Mouse (Mus musculus): ENCODE results near the gene Ttc1. TPM values are rescaled to one million over a fixed set of nuclear protein-coding genes. Genes with fewer than 3 reads are reported as not detected.
A peak's percentile ranks its signal among the peaks of the same experiment; 100 is the strongest.

Ttc1 gene
- 53.4 and 57.0 TPM in 2 replicates for polyA plus RNA-seq (2012; rRNA removed)

DNA sequence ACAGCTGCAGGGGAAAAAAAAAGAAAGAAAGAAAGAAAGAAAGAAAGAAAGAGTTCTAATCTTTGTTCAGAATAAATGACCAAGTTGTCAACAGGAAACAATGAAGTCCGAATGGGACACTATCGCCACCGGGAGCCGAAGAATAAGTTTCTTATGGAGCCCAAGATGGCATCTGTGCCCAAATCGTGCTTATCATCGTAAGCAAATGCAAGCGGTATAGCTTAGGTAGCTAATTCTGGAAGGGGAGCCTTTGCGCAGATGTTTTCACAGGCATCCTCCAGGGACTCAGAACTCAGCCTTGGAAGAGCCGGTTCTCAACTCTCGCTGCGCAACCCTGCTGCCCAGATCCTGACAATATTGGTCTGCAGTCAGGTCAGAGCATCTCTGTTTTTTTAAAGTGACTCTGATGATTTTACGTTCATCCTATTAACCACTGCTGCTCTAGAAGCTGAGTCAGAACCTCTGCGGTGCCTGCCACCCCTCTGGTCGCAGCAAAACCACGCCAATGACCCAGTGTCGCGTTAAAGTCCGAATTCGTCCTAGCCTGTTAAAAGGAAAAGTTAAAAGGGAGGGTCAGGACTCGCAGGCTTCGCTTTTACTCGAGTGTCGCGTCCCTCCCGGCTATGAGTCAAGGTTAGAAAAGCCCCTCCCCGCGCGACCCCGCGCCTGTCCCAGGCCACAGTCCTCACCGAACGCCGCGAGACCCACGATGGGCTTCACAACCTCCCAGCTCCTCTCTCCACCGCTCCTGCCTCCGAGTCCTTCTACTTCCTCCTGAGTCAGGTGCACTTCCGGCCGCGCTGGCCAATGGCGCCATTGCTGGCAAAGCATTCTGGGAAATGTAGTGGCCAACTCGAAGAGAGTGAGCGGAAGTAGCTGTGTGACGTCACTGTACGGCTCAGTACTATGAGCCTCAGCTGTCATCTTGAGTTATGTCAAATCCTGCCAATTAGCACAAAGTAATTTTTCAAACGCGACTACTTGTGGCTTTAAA, at the start of gene Ttc1:
Gene Ttc1 (minus strand): TSS at position 776 of the 994 bp plus-strand sequence.
- DNase-seq (ENCODE audit: low spot score): peak; percentile 86

DNA sequence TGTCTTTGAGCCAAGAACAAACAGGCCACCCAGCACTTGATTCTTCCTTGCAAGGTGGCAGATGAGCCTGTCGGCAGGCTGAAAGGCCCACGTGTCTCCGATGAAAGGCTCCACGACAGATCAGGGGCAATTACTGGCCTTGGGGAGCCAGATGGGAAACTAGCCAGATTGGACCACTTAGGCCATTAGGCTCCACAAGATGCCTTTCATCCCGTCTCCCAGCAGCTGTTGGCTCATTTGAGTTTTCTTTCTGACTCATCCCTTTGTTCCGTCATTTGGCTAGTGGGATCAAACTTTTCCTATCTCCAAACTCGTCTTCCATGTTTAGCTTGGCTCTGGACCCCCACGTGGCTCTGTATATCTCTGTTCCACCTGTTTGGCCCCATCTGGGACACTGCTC, 48.2 kb upstream of the Ttc1 start:
- no peak for DNase-seq (ENCODE audit: low spot score)

DNA sequence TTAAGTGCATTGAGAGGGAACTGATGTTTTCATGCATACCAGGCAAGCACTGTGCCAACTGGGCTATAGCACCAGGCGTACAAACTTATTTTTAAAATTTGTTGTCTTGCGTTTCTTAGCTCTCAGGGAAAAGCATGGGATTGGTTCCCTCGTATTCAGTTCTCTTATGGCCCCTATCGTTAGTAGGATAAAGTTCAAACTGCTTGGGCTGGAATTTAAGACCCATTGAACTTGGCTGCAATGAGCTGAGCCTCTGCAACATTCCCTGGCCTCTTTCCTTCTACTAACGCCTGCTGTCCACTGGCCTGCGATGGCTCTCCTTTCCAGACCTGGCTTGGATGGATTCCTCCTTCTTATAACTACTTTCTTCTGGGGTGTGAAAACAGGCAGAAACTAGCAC, 42.6 kb upstream of the Ttc1 start:
- DNase-seq (ENCODE audit: low spot score): no peak

DNA sequence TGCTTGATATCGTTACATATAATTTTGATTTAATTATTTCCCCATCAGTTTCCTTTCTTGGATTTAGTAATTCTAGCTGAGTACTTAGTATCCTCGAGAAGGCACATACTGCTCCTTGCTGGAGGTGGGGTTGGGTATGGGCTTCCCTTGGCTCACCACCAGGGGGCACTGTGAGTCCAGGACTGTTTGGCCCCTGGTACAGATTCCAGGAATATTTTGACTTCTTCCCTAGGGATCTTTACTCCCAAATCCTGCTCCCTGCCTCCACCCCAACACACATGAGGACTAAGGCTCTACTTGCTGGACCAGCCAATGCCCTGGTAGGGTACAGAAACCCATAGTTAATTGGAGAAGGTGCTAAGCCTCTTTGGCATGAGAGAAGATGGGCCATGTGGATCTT, 36.0 kb upstream of the Ttc1 start:
- peak; percentile 64 for DNase-seq (ENCODE audit: low spot score)

DNA sequence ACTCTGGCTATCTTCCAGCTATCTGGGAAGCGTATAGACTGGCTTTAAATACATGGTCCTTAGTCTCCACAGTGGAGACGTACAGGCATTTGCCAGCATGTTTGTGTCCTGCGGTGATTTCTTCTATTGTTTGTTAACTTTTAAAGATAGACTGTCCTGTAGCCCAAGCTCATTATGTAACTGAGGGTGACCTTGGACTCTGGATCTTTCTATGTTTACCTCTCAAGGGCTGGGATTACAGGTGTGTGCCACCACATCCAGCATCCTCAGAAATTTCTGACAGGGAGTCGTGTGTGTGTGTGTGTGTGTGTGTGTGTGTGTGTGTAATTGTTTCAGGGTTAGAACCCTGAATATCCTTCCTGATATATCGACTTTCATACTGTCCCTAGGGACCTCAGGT, 35.3 kb upstream of the Ttc1 start:
- DNase-seq (ENCODE audit: low spot score): no peak

DNA sequence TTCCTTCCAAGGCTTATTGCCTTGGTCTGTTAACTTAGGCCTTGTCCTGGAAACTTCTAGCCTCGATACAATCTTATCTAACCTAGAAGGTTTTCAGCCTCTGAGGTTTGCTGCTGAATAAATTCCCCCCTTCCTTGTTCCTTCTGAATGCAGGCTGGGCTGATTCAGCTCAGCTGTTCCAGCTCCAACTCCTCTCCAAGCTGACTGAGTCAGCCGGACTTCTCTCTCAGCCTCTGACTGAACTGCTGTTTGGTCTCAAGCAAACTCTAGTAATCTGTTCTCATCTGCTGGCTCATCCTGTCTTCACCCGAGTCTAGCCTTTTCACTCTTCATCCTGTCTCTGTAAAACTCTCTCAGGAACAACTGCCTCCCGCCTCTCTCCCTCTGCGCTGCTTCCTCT, 31.7 kb upstream of the Ttc1 start:
- DNase-seq (ENCODE audit: low spot score): no peak

DNA sequence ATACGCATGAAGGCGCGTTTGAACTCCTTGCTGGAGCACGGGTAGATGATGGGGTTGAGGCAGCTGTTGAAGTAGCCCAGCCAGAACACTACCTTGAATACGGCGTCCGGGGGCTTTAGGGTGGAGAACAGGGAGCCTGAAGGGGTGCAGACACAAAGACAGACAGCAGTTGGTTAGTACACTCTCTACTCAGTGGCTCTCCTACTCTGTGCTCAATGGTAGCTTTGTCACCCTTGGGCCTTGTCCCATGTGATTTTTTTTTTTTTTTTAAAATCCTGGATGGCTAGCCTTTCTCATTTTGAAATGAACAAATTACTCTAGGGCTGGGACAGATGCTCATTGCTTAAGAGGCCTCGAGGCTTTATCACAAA, 28.5 kb upstream of the Ttc1 start:
- DNase-seq (ENCODE audit: low spot score): no peak

DNA sequence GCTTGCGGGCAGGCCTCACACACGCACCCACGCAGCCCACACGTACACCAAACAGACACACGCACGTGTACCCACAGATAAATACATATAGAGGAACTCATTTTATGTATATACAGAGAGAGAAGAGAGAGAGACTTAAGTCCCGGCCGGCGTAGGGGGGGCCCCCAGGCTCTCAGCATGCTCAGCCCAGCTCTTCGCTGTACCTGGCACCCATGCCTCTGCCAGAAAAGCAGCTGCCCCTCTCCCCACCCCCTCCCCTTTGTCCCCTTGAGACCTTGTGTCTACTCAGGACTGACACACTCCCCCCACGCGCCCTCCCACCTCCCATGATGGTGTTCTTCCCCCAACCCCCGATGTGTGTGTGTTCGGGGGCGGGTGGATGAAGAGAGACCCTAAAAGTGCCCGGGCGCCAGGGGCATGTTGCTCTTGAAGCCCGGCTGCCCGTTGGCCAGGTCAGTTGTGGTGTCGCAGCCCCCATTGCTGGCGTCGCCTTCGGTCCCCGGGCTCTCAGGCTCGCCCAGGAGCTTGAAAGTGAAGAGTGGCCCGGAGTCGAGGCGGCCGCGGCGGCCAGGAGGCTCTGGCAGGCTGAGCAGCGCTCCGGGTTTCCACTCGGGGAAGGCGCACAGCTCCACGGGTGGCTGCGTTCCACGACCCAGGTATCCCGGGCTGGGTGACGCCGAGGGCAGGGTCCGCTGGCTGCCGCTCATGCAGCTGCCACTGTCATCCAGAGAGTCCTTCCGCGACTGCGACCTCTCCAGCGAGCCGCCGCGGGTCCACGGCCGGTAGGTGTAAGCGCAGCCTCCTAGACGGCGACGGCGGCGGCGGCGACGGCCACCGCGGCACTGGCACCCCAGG, 27.9 kb upstream of the Ttc1 start:
- peak; percentile 26 for DNase-seq (ENCODE audit: low spot score)

DNA sequence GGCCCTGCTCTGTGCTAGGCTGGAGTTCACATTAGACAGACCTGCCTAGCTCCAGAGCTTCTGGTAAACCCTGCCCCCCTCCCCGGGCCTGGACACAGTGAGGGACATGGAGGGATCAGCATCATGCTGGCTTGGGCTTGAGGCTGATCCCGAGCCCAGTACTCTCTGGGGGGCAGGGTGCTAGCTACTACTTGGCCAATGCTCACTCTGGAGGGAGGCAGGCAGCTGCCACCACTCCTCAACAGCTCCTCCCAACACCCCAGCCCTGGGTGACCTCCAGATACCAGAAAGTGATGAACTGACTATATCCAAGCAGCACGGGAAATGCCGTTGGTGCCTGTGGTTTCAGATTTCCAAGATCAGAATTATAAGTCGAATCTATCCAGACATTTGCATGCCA, 25.9 kb upstream of the Ttc1 start:
- DNase-seq (ENCODE audit: low spot score): no peak

DNA sequence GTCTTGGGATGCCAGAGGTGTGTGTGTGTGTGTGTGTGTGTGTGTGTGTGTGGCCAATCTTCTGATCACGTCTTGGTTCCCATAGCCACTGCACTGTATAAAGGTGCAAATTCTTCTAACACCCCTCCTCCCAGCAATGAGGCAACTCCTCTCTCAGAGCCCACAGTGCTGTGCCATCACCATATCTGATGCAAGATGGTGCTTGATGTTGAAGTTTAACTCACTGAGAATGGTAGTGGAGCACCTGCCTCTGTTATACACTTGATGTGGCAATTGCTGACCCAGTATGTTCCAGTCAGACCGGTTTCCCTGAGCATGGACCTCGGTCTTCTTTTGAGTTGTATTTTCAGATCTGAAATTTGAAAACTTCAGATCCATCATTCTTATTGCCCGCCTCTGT, 22.3 kb upstream of the Ttc1 start:
- DNase-seq (ENCODE audit: low spot score): no peak

DNA sequence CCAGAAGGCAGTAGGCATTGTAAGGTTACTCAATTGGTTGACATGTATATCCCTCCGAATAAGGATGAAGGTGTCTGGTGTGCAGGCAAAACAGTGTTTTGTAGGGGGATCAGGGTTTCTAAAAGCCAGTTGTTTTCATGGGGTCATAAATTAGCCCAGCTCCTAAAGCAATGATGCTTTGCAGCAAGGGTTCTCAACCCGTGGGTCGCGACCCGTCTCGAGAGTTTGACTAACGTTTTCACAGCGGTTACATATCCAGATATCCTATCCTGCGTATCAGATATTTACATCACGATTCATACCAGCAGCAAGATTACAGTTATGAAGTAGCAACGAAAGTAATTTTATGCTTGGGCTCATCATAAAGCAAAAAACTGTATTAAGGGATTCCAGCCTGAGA, 19.9 kb upstream of the Ttc1 start:
- no peak for DNase-seq (ENCODE audit: low spot score)

DNA sequence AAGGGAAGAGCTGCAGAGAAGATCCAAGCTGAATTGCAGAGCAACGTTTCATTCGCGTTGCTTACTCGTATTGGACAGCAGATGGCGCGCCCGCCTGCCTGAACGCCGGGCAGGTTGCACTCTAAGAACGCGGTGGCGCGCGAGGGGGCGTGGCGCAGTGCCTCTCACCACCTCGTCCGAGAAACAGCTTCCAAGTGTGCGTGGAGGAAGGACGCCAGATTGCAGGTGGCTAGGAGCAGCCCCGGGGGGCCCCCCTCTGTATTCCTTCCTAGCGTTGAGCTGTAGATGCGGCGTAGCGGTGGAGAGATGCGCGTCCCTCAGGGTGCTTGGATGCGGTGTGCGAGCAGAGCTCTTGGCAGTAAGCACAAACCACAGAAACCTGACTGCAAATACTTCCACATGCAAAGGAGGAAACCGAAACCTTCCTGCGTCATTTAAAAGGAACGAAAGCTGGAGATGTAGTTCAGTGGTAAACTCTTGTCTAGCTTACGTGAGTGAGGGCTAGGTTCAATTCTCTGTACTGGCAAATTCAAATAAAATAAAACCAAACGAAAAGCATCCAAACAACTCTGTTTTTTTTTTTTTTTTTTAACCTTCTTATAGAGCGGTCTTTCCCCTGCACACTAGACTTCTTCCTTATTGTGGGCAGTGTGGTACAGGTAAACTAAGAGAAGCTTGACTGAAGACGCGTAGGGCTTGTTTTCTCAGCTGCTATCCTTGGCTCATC, 19.3 kb upstream of the Ttc1 start:
- DNase-seq (ENCODE audit: low spot score): peak; percentile 65

DNA sequence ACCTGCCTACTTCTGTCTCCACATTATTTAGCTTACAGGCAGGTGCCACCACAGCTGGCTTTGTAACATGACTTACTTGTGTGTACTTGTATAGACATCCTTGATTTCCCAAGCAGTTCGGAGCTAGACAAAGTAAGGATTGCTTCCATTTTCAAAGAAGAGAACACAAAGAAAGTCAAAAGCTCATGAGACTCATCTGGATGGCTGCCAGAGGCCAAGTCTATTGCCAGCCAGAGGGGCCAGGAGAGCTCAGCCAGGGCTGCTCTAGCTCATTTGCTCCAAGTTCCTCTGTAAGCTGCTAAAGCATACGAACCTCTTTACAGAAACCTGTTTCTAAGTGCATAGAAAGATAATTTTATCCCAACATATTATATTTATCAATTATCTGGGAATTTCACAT, 10.6 kb upstream of the Ttc1 start:
- DNase-seq (ENCODE audit: low spot score): no peak

DNA sequence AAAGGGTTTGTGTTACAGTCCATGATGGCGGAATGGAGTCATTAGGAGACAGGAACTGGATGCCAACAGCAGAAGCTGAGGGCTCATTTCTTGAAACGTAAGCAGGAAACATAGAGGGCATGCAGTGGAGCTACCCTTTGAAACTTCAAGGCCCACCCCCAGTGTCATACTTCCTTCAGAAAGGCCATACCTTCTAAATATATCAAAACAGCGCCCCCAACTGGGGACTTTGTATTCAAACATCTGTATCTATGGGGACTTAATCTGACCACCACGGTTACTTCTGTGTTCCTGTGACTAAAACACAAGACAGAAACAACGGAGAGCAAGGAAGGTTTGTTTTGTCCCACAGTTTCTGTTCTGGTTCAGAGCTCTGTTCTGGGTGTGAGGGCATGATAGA, 7.6 kb upstream of the Ttc1 start:
- no peak for DNase-seq (ENCODE audit: low spot score)

DNA sequence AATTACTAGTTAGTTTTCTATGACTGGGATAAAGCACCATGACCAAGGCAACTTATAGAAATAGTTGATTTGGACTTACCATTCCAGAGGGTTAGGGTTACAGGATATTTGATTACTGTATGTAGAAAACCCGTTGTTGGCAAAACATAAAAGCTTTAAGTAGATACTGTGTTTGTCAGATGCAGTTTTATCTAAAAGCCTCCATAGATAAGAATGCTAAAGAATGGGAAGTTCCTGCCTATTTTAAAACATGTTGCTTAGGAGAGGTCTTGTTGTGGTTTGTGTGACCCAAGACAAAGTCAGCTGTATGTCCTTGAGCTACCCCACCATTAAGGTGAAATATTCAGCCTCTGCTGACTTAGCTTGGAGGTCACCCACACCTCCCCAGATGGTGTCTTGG, 6.8 kb upstream of the Ttc1 start:
- no peak for DNase-seq (ENCODE audit: low spot score)

DNA sequence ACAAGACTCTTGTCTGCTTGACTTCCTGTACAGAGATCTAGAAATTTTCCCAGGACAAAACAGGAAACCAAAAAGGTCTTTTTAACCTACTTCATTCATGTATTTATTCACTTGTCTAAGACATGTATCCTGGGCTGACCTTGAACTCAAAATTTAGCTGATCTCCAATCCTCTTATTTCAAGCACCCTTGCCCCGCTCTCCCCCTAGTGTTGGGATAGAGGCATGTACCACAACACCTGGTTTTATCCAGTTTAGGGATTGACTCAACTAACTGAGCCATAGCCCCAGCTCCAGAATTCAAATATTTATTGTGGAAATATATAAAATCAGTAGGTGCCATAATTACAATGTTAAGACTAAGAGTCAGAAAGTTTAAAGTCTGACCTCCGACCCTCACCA, 3.7 kb upstream of the Ttc1 start:
- DNase-seq (ENCODE audit: low spot score): no peak

DNA sequence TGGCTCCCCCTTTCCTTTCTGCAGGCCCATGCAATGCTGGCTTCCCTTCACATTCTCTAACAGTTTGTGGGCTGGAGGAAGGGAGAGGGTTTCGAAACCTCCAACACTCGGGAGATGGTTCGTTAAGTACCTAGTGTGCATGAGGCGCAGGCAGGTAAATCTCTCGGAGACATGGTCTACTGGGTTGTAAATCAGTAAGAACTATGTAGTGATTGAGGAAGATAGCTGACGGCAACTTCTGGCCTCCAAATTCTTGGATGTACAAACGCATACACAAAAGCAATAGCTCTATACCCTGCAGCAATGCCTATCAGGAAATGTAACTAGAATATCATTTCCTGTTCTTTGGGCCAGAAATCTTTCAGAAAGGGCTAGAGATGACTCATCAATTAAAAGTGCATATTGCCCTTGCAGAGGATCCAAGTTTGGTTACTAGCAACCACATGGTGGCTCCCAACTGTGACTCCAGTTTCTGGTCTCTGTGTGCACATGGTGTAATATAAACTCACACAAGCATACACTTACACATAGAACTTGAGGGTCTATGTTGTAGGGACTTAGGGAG, 19.0 kb downstream of the Ttc1 start:
- no peak for DNase-seq (ENCODE audit: low spot score)

DNA sequence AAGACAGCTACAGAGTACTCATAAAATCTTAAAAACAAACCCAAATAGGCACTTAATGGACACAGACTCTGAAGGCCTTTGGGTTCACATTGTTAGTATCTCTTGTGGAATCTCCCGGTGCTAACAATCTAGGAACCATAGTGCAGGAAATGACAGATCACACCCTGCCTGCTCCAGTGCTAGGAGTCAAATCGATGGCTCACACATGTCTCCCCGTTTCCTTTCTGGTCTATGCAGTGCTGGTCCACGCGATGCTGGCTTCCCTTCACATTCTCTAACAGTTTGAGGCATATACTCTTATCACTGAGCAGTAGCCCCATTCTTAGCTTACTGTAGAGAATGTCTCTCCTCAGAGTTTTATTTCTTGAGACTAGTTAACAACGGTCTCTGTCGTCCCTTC, 20.0 kb downstream of the Ttc1 start:
- no peak for DNase-seq (ENCODE audit: low spot score)

DNA sequence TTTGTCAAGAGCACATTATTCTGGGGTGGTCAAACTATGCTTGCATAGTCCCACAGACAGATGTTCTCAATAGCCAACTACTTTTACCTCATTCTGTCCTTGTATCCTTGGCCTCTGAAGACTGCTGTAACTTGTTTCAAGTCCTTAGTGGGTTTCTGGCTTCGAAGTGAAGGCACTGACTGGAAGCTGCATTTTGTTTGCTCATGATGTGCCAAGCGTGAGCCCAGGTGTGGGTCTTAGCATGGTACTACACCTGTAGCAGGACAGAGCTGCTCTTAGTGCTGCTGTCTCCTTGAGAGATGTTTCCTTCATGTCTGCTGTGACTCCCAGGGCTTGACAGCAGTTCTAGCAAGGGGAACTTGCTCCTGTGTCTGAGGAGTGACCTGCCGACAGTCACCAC, 24.4 kb downstream of the Ttc1 start:
- no peak for DNase-seq (ENCODE audit: low spot score)

DNA sequence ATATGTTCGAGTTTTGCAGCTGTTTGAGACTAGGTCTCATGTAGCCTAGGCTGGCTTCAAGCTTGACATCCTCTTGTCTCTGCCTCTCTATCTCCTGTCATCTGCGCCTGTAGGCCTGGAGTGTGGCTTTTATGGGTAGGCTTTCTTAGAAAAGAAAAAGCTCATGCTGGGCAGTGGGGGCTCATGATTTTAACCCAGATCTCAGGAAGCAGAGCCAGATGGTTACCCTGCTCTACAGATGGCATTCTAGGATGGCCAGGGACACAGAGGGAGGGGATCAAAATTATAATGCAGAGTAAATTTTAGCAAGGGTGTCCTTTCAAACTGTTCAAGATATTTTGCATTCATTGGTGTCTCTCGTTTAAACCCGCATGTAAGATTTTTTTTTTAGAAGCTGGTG, 35.6 kb downstream of the Ttc1 start:
- DNase-seq (ENCODE audit: low spot score): no peak

DNA sequence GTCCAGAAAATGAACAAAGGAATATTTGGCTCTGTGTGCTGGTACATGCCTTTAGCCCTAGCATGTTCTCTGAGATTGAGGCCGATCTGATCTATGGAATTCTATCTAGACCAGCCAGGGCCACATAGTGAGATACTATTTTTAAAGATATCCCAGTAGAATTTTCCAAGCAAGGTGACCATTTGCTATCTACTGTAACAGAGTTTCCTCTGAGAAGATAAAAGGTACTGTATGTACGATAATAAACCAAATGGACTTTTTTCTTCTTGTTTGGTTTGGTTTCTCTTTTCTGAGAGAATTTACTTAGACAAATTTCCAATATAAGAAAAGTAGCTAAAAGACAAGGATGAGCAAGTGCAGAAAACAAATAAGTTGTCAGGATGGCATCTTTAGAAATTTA, 39.4 kb downstream of the Ttc1 start:
- no peak for DNase-seq (ENCODE audit: low spot score)

DNA sequence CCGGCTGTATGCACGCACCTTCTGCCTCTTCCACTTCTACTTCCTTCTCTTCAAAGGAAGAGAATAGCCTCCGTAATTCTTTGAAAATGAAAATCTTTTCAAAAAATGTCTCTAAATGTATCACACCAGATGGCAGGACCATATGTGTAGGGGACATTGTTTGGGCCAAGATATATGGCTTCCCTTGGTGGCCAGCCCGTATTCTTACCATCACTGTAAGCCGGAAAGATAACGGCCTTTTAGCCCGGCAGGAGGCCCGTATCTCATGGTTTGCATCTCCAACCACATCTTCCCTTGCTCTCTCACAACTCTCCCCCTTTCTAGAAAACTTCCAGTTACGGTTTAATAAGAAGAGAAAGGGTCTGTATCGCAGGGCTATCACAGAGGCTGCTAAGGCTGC, 42.1 kb downstream of the Ttc1 start:
- DNase-seq (ENCODE audit: low spot score): no peak
